Mouse (Mus musculus) embryo, embryonic 10 days (tissue): ENCODE data around the gene Zswim2.
"Not testable (repeated sequence)": the region's sequence is repeated elsewhere in the genome, so short reads cannot be mapped to it uniquely, and the experiment has no call there.

Experiments used
- DNase-seq: peaks from one replicate; pipeline ENCODE4 v3.0.0-alpha.2; 2015; ENCODE audit warnings: low spot score

The Zswim2 gene

DNA sequence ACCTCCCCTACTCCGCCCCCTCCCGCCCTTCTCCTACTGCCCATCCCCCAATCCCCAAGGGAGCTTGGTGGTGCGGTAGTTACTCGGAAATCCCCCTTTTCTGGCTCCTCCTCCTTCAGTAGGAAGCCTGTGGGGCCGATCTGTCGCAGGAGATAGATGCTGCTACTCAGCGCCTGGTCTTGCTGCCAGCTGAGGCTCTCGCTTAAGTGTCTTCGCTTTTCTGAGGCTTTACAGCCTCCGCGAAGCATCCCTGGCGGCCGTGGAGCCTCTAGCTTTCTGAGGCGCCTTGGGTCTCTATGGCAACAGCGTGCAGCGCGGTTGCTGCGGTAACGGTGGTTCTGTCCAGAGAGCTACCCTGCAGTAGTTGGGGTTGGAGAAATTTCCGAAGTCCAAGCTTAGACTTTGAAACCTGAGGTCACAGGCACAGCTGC, at the start of gene Zswim2:
Gene Zswim2 (minus strand): TSS at position 298 of the 431 bp plus-strand sequence.
- peak; percentile 91 for DNase-seq

DNA sequence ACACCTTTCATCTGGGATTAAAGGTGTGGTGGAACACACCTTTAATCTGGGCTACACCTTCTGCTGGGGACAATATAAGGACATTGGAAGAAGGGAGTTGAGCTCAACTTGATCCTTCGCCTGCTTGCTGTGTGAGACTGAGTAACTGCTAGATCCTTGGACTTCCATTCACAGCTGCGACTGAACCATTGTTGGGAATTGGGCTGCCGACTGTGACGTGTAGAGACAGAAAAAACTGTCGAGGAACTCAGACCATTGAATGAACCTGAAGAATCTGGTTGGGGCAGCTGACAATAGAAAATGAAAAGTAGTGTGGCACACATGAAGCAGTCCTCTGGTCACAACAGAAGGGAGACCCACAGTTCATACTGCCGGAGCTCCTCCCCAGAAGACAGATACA, 49.2 kb upstream of the Zswim2 start, which contains the start of gene Gm13691:
Gene Gm13691 (plus strand): TSS at position 301 of the 400 bp plus-strand sequence.
- not testable (repeated sequence) for DNase-seq

DNA sequence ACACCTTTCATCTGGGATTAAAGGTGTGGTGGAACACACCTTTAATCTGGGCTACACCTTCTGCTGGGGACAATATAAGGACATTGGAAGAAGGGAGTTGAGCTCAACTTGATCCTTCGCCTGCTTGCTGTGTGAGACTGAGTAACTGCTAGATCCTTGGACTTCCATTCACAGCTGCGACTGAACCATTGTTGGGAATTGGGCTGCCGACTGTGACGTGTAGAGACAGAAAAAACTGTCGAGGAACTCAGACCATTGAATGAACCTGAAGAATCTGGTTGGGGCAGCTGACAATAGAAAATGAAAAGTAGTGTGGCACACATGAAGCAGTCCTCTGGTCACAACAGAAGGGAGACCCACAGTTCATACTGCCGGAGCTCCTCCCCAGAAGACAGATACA, 43.4 kb upstream of the Zswim2 start, which contains the start of gene Gm13697:
Gene Gm13697 (plus strand): TSS at position 301 of the 400 bp plus-strand sequence.
- DNase-seq: not testable (repeated sequence)

DNA sequence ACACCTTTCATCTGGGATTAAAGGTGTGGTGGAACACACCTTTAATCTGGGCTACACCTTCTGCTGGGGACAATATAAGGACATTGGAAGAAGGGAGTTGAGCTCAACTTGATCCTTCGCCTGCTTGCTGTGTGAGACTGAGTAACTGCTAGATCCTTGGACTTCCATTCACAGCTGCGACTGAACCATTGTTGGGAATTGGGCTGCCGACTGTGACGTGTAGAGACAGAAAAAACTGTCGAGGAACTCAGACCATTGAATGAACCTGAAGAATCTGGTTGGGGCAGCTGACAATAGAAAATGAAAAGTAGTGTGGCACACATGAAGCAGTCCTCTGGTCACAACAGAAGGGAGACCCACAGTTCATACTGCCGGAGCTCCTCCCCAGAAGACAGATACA, 37.6 kb upstream of the Zswim2 start, which contains the start of gene Gm13694:
Gene Gm13694 (plus strand): TSS at position 301 of the 400 bp plus-strand sequence.
- DNase-seq: not testable (repeated sequence)

DNA sequence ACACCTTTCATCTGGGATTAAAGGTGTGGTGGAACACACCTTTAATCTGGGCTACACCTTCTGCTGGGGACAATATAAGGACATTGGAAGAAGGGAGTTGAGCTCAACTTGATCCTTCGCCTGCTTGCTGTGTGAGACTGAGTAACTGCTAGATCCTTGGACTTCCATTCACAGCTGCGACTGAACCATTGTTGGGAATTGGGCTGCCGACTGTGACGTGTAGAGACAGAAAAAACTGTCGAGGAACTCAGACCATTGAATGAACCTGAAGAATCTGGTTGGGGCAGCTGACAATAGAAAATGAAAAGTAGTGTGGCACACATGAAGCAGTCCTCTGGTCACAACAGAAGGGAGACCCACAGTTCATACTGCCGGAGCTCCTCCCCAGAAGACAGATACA, 31.8 kb upstream of the Zswim2 start, which contains the start of gene Gm13696:
Gene Gm13696 (plus strand): TSS at position 301 of the 400 bp plus-strand sequence.
- DNase-seq: not testable (repeated sequence)

DNA sequence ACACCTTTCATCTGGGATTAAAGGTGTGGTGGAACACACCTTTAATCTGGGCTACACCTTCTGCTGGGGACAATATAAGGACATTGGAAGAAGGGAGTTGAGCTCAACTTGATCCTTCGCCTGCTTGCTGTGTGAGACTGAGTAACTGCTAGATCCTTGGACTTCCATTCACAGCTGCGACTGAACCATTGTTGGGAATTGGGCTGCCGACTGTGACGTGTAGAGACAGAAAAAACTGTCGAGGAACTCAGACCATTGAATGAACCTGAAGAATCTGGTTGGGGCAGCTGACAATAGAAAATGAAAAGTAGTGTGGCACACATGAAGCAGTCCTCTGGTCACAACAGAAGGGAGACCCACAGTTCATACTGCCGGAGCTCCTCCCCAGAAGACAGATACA, 26.0 kb upstream of the Zswim2 start, which contains the start of gene Gm13695:
Gene Gm13695 (plus strand): TSS at position 301 of the 400 bp plus-strand sequence.
- not testable (repeated sequence) for DNase-seq

DNA sequence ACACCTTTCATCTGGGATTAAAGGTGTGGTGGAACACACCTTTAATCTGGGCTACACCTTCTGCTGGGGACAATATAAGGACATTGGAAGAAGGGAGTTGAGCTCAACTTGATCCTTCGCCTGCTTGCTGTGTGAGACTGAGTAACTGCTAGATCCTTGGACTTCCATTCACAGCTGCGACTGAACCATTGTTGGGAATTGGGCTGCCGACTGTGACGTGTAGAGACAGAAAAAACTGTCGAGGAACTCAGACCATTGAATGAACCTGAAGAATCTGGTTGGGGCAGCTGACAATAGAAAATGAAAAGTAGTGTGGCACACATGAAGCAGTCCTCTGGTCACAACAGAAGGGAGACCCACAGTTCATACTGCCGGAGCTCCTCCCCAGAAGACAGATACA, 20.2 kb upstream of the Zswim2 start, which contains the start of gene Gm13693:
Gene Gm13693 (plus strand): TSS at position 301 of the 400 bp plus-strand sequence.
- not testable (repeated sequence) for DNase-seq

DNA sequence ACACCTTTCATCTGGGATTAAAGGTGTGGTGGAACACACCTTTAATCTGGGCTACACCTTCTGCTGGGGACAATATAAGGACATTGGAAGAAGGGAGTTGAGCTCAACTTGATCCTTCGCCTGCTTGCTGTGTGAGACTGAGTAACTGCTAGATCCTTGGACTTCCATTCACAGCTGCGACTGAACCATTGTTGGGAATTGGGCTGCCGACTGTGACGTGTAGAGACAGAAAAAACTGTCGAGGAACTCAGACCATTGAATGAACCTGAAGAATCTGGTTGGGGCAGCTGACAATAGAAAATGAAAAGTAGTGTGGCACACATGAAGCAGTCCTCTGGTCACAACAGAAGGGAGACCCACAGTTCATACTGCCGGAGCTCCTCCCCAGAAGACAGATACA, 14.4 kb upstream of the Zswim2 start, which contains the start of gene Gm13698:
Gene Gm13698 (plus strand): TSS at position 301 of the 400 bp plus-strand sequence.
- not testable (repeated sequence) for DNase-seq

DNA sequence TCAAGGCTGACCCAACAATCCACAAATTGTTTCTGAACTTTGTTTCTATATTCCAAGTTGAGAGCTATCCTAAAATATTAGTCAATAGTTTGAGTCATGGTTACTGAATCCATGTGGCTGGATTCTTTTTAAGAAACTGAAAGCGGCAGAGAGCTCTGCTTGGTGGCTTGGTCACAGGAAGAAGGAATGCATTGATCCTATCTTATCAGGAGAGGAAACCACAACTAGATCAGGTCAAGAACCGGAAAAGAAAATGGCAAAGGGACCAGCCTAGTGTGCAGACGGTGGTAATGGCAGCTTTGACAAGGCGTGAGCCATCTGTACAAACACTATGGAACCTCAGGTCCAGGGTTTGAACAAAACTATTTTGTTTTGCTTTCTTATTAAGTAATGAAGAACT, 764 bp upstream of the Zswim2 start:
- no peak for DNase-seq

DNA sequence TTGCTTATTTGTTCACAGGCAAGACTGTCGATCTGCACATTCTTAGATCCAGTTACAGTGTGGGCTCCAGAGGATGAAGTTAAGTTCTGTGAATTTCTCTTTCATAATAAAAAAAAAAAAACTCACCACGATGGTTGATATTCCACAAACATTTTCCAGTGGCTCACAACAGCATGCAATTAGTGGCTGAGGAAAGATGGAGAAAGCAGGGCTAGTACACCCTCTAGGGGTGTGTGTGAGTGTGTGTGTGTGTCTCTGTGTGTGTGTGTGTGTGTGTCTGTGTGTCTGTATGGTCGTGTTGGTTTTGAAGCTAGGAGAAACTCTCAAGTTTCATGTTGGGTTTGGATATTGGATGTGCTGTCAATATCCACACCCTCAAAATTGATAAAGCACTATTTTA, 350 bp upstream of the Zswim2 start:
- DNase-seq: no peak

DNA sequence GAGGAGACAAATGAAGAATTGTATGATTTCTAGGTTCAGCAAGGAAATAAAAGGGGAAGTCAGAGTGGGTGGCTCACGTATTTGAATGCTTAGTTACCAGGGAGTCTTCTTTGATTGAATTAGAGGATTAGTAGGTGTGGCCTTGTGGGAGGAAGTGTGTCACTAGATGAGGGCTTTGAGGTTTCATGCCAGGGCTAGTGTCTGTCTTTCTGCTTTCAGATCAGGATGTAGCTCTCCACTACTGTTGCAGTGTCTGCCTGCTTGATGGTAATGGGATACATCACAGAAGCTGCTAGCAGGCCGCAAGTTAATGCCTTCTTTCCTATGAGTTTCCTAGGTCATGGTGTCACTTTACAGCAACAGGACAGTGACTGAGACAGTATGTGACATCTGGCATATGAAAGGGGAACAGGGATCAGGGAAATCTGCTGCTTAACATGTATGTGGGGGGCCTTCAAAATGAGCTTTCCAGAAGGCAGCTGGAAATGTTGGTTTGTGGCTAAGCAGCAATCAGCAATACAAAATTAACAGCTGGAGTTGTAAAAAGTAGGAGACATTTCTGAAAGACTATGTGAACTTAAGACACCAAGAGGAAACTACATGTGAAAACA, 11.4 kb downstream of the Zswim2 start:
- DNase-seq: no peak

DNA sequence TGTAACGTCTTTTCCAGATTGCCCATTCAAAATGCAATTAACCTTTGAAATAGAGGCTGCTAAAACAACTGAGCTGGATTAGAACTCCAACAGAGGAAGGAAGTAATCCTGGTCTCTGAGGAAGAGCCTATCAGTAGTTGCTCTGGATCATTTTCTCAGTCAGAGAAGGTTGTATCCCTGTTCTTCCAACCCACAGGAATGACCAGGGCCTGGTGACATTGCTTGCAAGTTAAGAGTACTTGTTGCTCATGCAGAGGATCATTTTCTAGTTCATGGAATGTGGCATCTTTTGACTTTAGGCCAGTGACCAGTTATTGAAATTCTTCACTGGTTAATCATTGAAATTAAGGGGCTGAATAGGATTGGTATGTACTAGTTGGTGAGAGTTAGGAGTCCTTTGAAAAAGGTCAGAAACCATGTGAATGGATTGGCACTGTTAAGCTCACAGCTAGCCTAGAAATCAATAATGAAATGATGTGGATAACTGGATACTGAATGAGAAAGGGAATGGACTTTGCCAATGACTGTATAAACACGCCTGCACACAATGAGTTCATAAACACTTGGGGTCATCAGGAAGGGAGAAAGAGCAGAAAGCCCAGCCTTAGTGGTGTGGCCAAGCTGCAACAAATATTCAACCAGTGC, 39.0 kb downstream of the Zswim2 start:
- no peak for DNase-seq

DNA sequence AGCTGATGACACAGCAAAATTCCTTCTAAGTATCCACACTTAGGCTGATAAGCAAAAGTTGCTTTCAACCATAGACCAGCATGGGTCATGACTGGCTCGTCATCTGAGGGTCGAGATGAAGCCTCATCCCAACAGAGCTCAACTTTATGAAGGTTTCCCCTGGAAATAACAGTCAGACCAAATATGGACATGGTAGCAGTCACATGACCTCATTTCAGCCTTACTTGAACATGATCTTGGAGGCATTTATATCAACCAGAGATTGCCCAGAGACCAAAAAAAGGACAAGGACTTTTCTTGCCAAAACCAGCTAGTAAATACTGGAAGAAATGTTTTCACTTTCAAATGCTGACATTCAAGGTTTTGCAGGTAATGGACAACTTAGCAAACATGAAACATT, 47.3 kb downstream of the Zswim2 start:
- DNase-seq: no peak

DNA sequence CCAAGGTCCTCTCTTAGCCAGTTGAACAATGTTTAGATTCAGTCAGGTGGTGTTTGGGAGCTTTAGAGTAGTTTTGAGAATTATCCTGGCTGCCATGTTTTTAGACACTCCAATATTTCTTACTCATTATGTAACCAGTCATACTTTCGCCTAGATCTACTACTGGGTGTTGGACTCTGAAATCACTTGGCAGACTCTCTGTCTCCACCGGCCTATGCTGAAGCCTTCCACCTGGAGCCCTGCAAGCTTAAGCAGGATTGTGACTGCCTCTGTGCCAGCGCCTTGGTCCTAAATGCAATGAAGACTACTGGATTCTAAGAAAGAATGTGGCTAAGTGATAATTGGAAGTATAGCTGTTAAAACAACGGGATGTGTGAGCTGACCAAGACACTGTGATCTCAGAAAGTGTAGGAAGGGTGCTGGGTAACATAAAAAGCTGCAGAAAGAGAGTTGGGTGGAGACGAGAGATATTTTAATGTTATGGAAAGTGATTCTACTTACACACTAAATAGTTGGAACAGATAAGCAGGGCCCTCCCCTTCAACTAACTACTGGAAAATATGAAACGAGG, 57.1 kb downstream of the Zswim2 start:
- no peak for DNase-seq
